Mouse (Mus musculus): ENCODE measurements around the gene Col1a2.
A peak's percentile ranks its signal among the peaks of the same experiment; 100 is the strongest.

Col1a2 gene

GRCm38 (mm10) chr6:4514671-4515070 is 10.1 kb downstream of the Col1a2 start:
- DNase-seq (ENCODE audit: low read depth, low spot score) = no peak

GRCm38 (mm10) chr6:4521031-4521430 is 16.4 kb downstream of the Col1a2 start:
- no peak for DNase-seq (ENCODE audit: low read depth, low spot score)

- DNase-seq (ENCODE audit: low read depth, low spot score) = no peak
Observed at GRCm38 (mm10) chr6:4528439-4528838, 23.8 kb downstream of the Col1a2 start.

- DNase-seq (ENCODE audit: low read depth, low spot score) = no peak
Observed at GRCm38 (mm10) chr6:4530986-4531385, 26.4 kb downstream of the Col1a2 start.

- no peak for DNase-seq (ENCODE audit: low read depth, low spot score)
Observed at GRCm38 (mm10) chr6:4532898-4533297, 28.3 kb downstream of the Col1a2 start.

- DNase-seq (ENCODE audit: low read depth, low spot score) = no peak
Observed at GRCm38 (mm10) chr6:4534462-4535079, 30.0 kb downstream of the Col1a2 start.

- DNase-seq (ENCODE audit: low read depth, low spot score) = no peak
Observed at GRCm38 (mm10) chr6:4541926-4542715, 37.5 kb downstream of the Col1a2 start.

- DNase-seq (ENCODE audit: low read depth, low spot score) = peak; percentile 23
Observed at GRCm38 (mm10) chr6:4544554-4544953, 39.9 kb downstream of the Col1a2 start.

- peak; percentile 50 for DNase-seq (ENCODE audit: low read depth, low spot score)
Observed at GRCm38 (mm10) chr6:4545727-4546126, 41.1 kb downstream of the Col1a2 start.

- DNase-seq (ENCODE audit: low read depth, low spot score) = no peak
Observed at GRCm38 (mm10) chr6:4548894-4549293, 44.3 kb downstream of the Col1a2 start.

- DNase-seq (ENCODE audit: low read depth, low spot score) = no peak
Observed at GRCm38 (mm10) chr6:4549846-4550548, 45.4 kb downstream of the Col1a2 start.

GRCm38 (mm10) chr6:4550549-4550915 is 45.9 kb downstream of the Col1a2 start:
- DNase-seq (ENCODE audit: low read depth, low spot score) = no peak

GRCm38 (mm10) chr6:4555366-4555765 is 50.8 kb downstream of the Col1a2 start:
- no peak for DNase-seq (ENCODE audit: low read depth, low spot score)

GRCm38 (mm10) chr6:4557086-4557485 is 52.5 kb downstream of the Col1a2 start:
- no peak for DNase-seq (ENCODE audit: low read depth, low spot score)

GRCm38 (mm10) chr6:4557678-4558077 is 53.1 kb downstream of the Col1a2 start:
- DNase-seq (ENCODE audit: low read depth, low spot score) = no peak

GRCm38 (mm10) chr6:4561156-4561555 is 56.5 kb downstream of the Col1a2 start:
- no peak for DNase-seq (ENCODE audit: low read depth, low spot score)

- no peak for DNase-seq (ENCODE audit: low read depth, low spot score)
Observed at GRCm38 (mm10) chr6:4561621-4562020, 57.0 kb downstream of the Col1a2 start.

GRCm38 (mm10) chr6:4562401-4562800 is 57.8 kb downstream of the Col1a2 start:
- no peak for DNase-seq (ENCODE audit: low read depth, low spot score)

- DNase-seq (ENCODE audit: low read depth, low spot score) = no peak
Observed at GRCm38 (mm10) chr6:4563477-4563876, 58.9 kb downstream of the Col1a2 start.

- no peak for DNase-seq (ENCODE audit: low read depth, low spot score)
Observed at GRCm38 (mm10) chr6:4570412-4570811, 65.8 kb downstream of the Col1a2 start.

GRCm38 (mm10) chr6:4577756-4578155 is 73.1 kb downstream of the Col1a2 start:
- no peak for DNase-seq (ENCODE audit: low read depth, low spot score)

GRCm38 (mm10) chr6:4578343-4578742 is 73.7 kb downstream of the Col1a2 start:
- DNase-seq (ENCODE audit: low read depth, low spot score) = no peak

GRCm38 (mm10) chr6:4579620-4580019 is 75.0 kb downstream of the Col1a2 start:
- DNase-seq (ENCODE audit: low read depth, low spot score) = no peak

Data from retina, postnatal 7 days (tissue).